Mouse (Mus musculus) forebrain, embryonic 10.5 days (tissue): ENCODE data around the gene Snapc4. TPM values are rescaled to one million over a fixed set of nuclear protein-coding genes. Genes with fewer than 3 reads are reported as not detected.
"Not testable (repeated sequence)": the region's sequence is repeated elsewhere in the genome, so short reads cannot be mapped to it uniquely, and the experiment has no call there.

ENCODE experiments used
- DNase-seq: peaks from one replicate; pipeline ENCODE4 v3.0.0-alpha.2; 2017; ENCODE audit warnings: low spot score; ENCODE audit errors: extremely low spot score
- H3K27ac ChIP-seq: fragments of 300-500 bp; sonication (generic); 2 replicates; pipeline ENCODE4 v1.5.1; 2016; ENCODE audit warnings: mild to moderate bottlenecking
- H3K27me3 ChIP-seq: fragments of 300-500 bp; sonication (generic); 2 replicates; pipeline ENCODE4 v1.6.1; 2016; ENCODE audit warnings: mild to moderate bottlenecking; ENCODE audit not compliant: poor library complexity, severe bottlenecking
- H3K36me3 ChIP-seq: fragments of 300-500 bp; sonication (generic); replicated peaks from 2 replicates; pipeline ENCODE4 v1.6.1; 2016; ENCODE audit warnings: mild to moderate bottlenecking, moderate library complexity
- H3K4me1 ChIP-seq: fragments of 300-500 bp; sonication (generic); 2 replicates; pipeline ENCODE4 v1.6.1; 2016
- H3K4me3 ChIP-seq: fragments of 300-500 bp; sonication (generic); 2 replicates; pipeline ENCODE4 v1.5.1; 2016; ENCODE audit warnings: mild to moderate bottlenecking, moderate library complexity
- H3K9me3 ChIP-seq: fragments of 300-500 bp; sonication (generic); 2 replicates; pipeline ENCODE4 v1.6.1; 2016; ENCODE audit warnings: mild to moderate bottlenecking, moderate library complexity
- WGBS: fragments of 180-500 bp; shearing (Covaris S2); methylation state at CpG from one replicate; pipeline ENCODE4 v1.1.7; 2016; 5-methylcytosine and 5-hydroxymethylcytosine counted together
- polyA plus RNA-seq: library from polyadenylated mRNA; unstranded; fragments of >200 nt; fragmentation: Nextera tagmentation; extraction: Ambion mirVana; gene quantifications from 2 replicates; pipeline ENCODE4 v1.2.1, GENCODE M21; 2016

Gene Snapc4
- polyA plus RNA-seq, 1 experiment from 2014 or later: 37.8 TPM

GRCm38 (mm10) chr2:26401023-26401422 is 20.6 kb upstream of the Snapc4 start:
- Histone ChIP-seq H3K27ac (no peak overlapping the region), H3K9me3 (no peaks in the 10 kb centered on the region), H3K27me3 (no peaks in the 10 kb centered on the region), H3K36me3 (peaks cover 84% of the 10 kb centered on the region), H3K4me3 (no peak overlapping the region), H3K4me1 (peaks cover 16% of the 10 kb centered on the region)
- 92% methylated on average over 4 of the region's 4 CpGs for WGBS
- DNase-seq: no peak

- Histone ChIP-seq H3K4me3 (no peak overlapping the region), H3K27me3 (no peaks in the 10 kb centered on the region), H3K36me3 (peaks cover 85% of the 10 kb centered on the region), H3K9me3 (no peaks in the 10 kb centered on the region), H3K4me1 (peaks cover 8% of the 10 kb centered on the region), H3K27ac (no peak overlapping the region)
- WGBS: 90% methylated on average over 5 of the region's 5 CpGs
- no peak for DNase-seq
These were observed 19.8 kb upstream of the Snapc4 start for GRCm38 (mm10) chr2:26400296-26400695.

GRCm38 (mm10) chr2:26399647-26400046 is 19.2 kb upstream of the Snapc4 start:
- peaks cover 91% of the 10 kb centered on the region for H3K36me3 ChIP-seq
- no peak overlapping the region for H3K4me3 ChIP-seq
- no peak overlapping the region for H3K27ac ChIP-seq
- DNase-seq: no peak
- H3K27me3 ChIP-seq: no peaks in the 10 kb centered on the region
- peaks cover 3% of the 10 kb centered on the region for H3K4me1 ChIP-seq
- no peaks in the 10 kb centered on the region for H3K9me3 ChIP-seq
- 95% methylated on average over 5 of the region's 5 CpGs for WGBS

GRCm38 (mm10) chr2:26398978-26399377 is 18.5 kb upstream of the Snapc4 start:
- 95% methylated on average over 8 of the region's 8 CpGs for WGBS
- Histone ChIP-seq H3K36me3 (peaks cover 98% of the 10 kb centered on the region), H3K9me3 (no peaks in the 10 kb centered on the region), H3K4me1 (no peaks in the 10 kb centered on the region), H3K27me3 (no peaks in the 10 kb centered on the region), H3K27ac (no peak overlapping the region), H3K4me3 (no peak overlapping the region)
- no peak for DNase-seq

GRCm38 (mm10) chr2:26391617-26392016 is 11.2 kb upstream of the Snapc4 start:
- Histone ChIP-seq H3K9me3 (no peaks in the 10 kb centered on the region), H3K27me3 (no peaks in the 10 kb centered on the region), H3K27ac (no peak overlapping the region), H3K4me3 (no peak overlapping the region), H3K36me3 (peaks cover 76% of the 10 kb centered on the region), H3K4me1 (peaks cover 30% of the 10 kb centered on the region)
- DNase-seq: no peak
- WGBS: 92% methylated on average over 6 of the region's 6 CpGs

GRCm38 (mm10) chr2:26390954-26391353 is 10.5 kb upstream of the Snapc4 start:
- Histone ChIP-seq H3K4me1 (peaks cover 30% of the 10 kb centered on the region), H3K27ac (no peak overlapping the region), H3K9me3 (no peaks in the 10 kb centered on the region), H3K4me3 (0 out of 2 replicates have a peak overlapping the region, but pooled peaks have one; percentile 98), H3K27me3 (no peaks in the 10 kb centered on the region), H3K36me3 (peaks cover 76% of the 10 kb centered on the region)
- no peak for DNase-seq
- WGBS: 86% methylated on average over 3 of the region's 3 CpGs

GRCm38 (mm10) chr2:26389154-26389690 is 8.8 kb upstream of the Snapc4 start, which contains the start of the genes Entr1 and Pmpca:
TSS of gene Entr1 (minus strand) at chr2:26389316.
TSS of gene Pmpca (plus strand) at chr2:26389339.
- Histone ChIP-seq H3K4me1 (peaks cover 30% of the 10 kb centered on the region), H3K27ac (peak within 1 kb of the TSS; percentile 92), H3K9me3 (no peaks in the 10 kb centered on the region), H3K27me3 (no peaks in the 10 kb centered on the region), H3K36me3 (peaks cover 76% of the 10 kb centered on the region), H3K4me3 (peak within 1 kb of the TSS; percentile 98)
- peak; percentile 79 for DNase-seq
- under 1% methylated on average over 60 of the region's 60 CpGs for WGBS

- 1% methylated on average over 45 of the region's 45 CpGs for WGBS
- Histone ChIP-seq H3K4me3 (peak overlapping the region; percentile 98), H3K27ac (peak overlapping the region; percentile 92), H3K27me3 (no peaks in the 10 kb centered on the region), H3K36me3 (peaks cover 76% of the 10 kb centered on the region), H3K9me3 (no peaks in the 10 kb centered on the region), H3K4me1 (peaks cover 30% of the 10 kb centered on the region)
- no peak for DNase-seq
These were observed 8.3 kb upstream of the Snapc4 start for GRCm38 (mm10) chr2:26388682-26389153.

GRCm38 (mm10) chr2:26387713-26388112 is 7.3 kb upstream of the Snapc4 start:
- Histone ChIP-seq H3K4me3 (peak overlapping the region; percentile 98), H3K27ac (no peak overlapping the region), H3K27me3 (no peaks in the 10 kb centered on the region), H3K4me1 (peaks cover 30% of the 10 kb centered on the region), H3K36me3 (peaks cover 76% of the 10 kb centered on the region), H3K9me3 (no peaks in the 10 kb centered on the region)
- 92% methylated on average over 3 of the region's 3 CpGs for WGBS
- no peak for DNase-seq

- peak overlapping the region; percentile 78 for H3K27ac ChIP-seq
These were observed 418 bp upstream of the Snapc4 start for GRCm38 (mm10) chr2:26380871-26381270.

GRCm38 (mm10) chr2:26372396-26372795 is 8.1 kb downstream of the Snapc4 start:
- DNase-seq: no peak
- no peak overlapping the region for H3K4me3 ChIP-seq
- H3K27me3 ChIP-seq: no peaks in the 10 kb centered on the region
- no peaks in the 10 kb centered on the region for H3K4me1 ChIP-seq
- 98% methylated on average over 8 of the region's 8 CpGs for WGBS
- H3K9me3 ChIP-seq: no peaks in the 10 kb centered on the region
- H3K36me3 ChIP-seq: peaks cover 100% of the 10 kb centered on the region
- no peak overlapping the region for H3K27ac ChIP-seq

More at GRCm38 (mm10) chr2:26380871-26381270, 418 bp upstream of the Snapc4 start:
- H3K27me3 ChIP-seq, DNase-seq, H3K9me3 ChIP-seq: not testable (repeated sequence)
- 33% methylated on average over 6 of the region's 6 CpGs for whole genome bisulfite sequencing
- peaks cover 20% of the 10 kb centered on the region for H3K4me1 ChIP-seq
- H3K36me3 ChIP-seq: peaks cover 72% of the 10 kb centered on the region
- peak overlapping the region; percentile 78 for H3K4me3 ChIP-seq

GRCm38 (mm10) chr2:26368572-26368971 is 11.9 kb downstream of the Snapc4 start:
- WGBS: 85% methylated on average over 1 of the region's 1 CpGs
- no peaks in the 10 kb centered on the region for H3K27me3 ChIP-seq
- no peak overlapping the region for H3K27ac ChIP-seq
- no peak for DNase-seq
- no peaks in the 10 kb centered on the region for H3K9me3 ChIP-seq
- no peak overlapping the region for H3K4me3 ChIP-seq
- H3K36me3 ChIP-seq: peaks cover 100% of the 10 kb centered on the region
- no peaks in the 10 kb centered on the region for H3K4me1 ChIP-seq

- Histone ChIP-seq H3K36me3 (peaks cover 100% of the 10 kb centered on the region), H3K27me3 (no peaks in the 10 kb centered on the region), H3K4me3 (no peak overlapping the region), H3K4me1 (no peaks in the 10 kb centered on the region), H3K9me3 (no peaks in the 10 kb centered on the region), H3K27ac (no peak overlapping the region)
- DNase-seq: no peak
- 94% methylated on average over 6 of the region's 6 CpGs for WGBS
These were observed 12.5 kb downstream of the Snapc4 start for GRCm38 (mm10) chr2:26367911-26368310.
